Mouse (Mus musculus): ENCODE results near the gene Map4.

Map4 gene

DNA sequence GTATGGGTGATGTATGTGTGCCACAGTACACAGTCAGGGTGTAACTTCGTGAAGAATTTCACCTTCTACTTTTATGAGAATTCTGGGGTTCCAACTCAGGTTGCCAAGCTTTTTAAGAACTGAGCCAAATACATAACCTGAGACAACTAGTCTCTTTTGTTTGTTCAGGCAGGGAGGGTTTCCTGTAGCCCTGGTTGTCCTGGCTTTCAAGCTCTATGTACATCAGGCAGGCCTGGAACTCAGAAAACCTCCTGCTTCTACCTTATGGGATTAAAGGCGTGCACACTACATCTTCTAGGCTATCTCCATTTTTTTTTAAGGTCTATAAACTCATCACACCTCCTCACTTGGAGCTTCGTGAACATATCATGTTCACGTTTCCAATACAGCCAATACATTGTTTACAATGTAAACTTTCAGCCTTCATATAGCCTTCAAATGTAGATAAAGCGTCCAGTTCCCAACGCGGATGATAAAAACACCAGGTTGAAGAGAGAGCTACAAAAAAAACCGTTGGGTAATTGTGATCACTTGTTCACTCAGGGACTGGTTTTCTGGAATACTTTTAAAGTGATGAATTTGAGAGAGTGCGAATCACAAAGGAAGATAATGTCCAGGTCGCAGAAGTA is 199.8 kb downstream of the Map4 start:
- no peak for DNase-seq (ENCODE audit: low spot score in 2 of 2)

DNA sequence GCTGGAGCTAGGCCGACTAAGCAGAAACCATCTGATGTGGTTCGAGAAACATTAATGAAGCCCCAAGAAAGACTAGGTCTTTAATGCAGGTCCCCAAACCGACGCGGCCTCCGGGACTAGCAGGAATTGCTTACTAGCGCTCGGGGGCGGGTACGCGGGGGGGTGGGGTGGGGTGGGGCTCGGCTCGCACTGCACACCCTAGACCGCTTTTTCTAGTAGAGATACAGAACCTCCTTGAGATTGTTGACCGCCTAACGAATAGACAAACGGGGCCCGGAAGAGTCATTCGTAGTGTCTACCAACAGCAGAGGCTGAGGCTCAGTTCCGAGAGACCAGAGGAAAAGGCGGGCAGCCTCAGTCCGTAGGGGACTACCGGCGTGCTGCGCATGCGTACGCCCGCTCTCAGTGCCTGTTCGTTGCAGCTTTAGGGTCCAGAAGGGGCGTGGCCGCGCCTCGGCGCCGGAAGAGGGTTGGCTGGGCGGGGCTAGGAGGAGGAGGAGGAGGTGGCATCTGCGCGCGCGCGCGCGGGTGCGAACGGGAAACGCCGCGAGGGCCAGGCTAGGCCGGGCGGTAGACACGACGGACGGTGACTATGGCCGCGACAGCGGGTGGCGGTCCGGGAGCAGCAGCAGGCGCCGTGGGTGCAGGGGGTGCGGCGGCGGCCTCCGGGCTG is 200.4 kb downstream of the Map4 start:
- peak; percentile 99 for DNase-seq (ENCODE audit: low spot score in 2 of 2)

DNA sequence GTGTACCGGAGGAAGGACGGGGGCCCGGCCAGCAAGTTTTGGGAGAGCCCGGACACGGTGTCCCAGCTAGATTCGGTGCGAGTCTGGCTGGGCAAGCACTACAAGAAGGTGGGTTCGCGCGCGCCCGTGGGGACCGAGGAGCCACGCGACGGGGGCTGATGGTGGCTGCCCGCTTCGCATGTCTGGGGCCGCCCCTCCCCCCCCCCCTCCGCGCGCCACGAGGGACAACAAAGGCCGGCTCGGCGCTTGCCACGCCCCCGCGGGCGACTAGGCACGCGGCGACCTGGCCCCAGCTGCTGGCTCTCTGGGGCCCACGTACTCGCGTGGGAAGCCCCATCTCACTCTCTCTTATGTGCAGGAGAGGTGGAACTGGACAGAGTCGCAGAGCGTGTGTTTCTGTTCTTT is 200.9 kb downstream of the Map4 start:
- DNase-seq (ENCODE audit: low spot score in 2 of 2), result no peak

DNA sequence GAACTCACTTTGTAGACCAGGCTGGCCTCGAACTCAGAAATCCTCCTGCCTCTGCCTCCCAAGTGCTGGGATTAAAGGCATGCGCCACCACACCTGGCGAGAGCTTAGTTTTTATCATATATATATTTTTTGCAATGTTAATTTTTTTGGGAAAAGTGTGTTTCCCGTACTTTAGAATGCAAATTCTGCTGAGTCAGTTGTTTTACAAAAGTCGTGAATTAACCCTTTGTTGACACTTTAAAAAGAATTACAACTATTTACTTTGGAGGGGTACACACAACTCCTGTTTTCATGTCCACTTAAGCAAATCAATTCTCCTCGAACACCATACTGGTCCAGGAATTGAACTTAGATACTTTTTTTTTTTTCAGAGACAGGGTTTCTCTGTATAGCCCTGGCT is 201.7 kb downstream of the Map4 start:
- DNase-seq (ENCODE audit: low spot score in 2 of 2), result no peak

All from right cerebral cortex, adult 2 months (tissue).